Mouse (Mus musculus): ENCODE results near the gene Nek4. TPM values are rescaled to one million over a fixed set of nuclear protein-coding genes. Genes with fewer than 3 reads are reported as not detected.

The Nek4 gene
- polyA plus RNA-seq, 1 experiment from 2014 or later = 14.3 TPM

DNA sequence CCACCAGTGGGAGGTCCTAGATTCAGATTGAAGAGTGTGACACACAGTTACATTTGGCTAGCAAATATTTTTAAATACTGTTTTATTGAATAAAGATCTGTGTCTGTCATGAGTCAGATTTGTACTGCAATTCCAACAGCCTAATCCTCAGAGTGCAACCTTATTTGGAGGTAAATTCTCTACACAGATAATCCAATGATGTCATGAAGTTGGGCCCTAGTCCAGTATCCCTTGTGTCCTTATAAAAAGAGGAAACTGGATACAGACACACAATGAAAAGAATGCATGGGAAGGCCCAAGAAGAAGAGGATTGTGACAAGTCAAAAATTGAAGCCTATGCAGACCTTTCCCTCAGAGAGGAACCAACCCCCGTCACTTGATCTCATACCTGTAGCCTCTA lies 34.7 kb upstream of the Nek4 start:
- Histone ChIP-seq H3K9ac (replicated peaks; ENCODE audit: low read depth, low read length) (no peak overlapping the region), H3K4me3 (ENCODE audit: low read depth, low read length) (no peak overlapping the region), H3K4me2 (replicated peaks; ENCODE audit: low read depth, low read length) (no peak overlapping the region), H3K36me3 (ENCODE audit: control insufficient read depth, insufficient read depth, low read length) (no peaks in the 10 kb centered on the region), H3K4me1 (ENCODE audit: control insufficient read depth, insufficient read depth, low read length) (no peaks in the 10 kb centered on the region), H3K27me3 (ENCODE audit: control insufficient read depth, insufficient read depth, low read length) (no peaks in the 10 kb centered on the region), H3K27ac (ENCODE audit: low read length) (no peak overlapping the region), H3K9me3 (ENCODE audit: control insufficient read depth, low read depth, low read length) (no peaks in the 10 kb centered on the region)
- ATAC-seq (ENCODE audit: insufficient number of reproducible peaks, insufficient read depth, low FRiP score, low read depth) = no peak
- 69% methylated on average over 1 of the region's 1 CpGs for WGBS

DNA sequence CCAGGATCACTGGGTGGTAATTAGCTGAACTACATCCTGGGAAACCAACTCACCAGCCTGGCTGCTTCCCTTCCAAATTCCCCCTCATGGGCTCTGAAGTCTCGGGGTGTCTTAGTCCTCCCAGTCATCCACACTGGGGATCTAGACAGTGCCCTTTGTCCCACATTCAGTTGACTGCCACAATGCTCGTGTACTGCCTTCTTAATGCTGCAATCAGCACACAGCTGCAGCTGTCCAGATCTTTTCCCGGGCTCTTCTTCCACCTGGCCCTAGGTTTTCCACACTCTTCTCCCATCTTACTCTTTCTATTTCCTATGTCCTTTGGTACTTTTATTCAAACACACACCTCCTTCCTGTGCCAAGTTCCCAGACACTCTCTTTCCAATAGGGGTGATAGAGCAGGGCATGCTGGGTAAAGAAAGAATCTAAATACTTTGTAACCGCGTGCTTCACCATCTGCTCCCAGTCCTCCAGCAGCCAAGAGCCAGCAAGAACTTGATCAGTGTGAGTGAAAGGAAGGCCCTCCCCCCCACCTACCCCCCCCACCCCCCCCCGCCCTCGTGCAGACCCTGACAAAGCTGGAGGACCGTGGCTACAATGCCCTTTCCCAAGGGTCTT lies 29.0 kb upstream of the Nek4 start:
- Histone ChIP-seq H3K4me1 (ENCODE audit: control insufficient read depth, insufficient read depth, low read length) (no peaks in the 10 kb centered on the region), H3K9ac (replicated peaks; ENCODE audit: low read depth, low read length) (no peak overlapping the region), H3K27ac (ENCODE audit: low read length) (no peak overlapping the region), H3K36me3 (ENCODE audit: control insufficient read depth, insufficient read depth, low read length) (no peaks in the 10 kb centered on the region), H3K4me2 (replicated peaks; ENCODE audit: low read depth, low read length) (no peak overlapping the region), H3K4me3 (ENCODE audit: low read depth, low read length) (no peak overlapping the region), H3K27me3 (ENCODE audit: control insufficient read depth, insufficient read depth, low read length) (no peaks in the 10 kb centered on the region), H3K9me3 (ENCODE audit: control insufficient read depth, low read depth, low read length) (no peaks in the 10 kb centered on the region)
- 49% methylated on average over 8 of the region's 8 CpGs for WGBS
- ATAC-seq (ENCODE audit: insufficient number of reproducible peaks, insufficient read depth, low FRiP score, low read depth) = no peak

DNA sequence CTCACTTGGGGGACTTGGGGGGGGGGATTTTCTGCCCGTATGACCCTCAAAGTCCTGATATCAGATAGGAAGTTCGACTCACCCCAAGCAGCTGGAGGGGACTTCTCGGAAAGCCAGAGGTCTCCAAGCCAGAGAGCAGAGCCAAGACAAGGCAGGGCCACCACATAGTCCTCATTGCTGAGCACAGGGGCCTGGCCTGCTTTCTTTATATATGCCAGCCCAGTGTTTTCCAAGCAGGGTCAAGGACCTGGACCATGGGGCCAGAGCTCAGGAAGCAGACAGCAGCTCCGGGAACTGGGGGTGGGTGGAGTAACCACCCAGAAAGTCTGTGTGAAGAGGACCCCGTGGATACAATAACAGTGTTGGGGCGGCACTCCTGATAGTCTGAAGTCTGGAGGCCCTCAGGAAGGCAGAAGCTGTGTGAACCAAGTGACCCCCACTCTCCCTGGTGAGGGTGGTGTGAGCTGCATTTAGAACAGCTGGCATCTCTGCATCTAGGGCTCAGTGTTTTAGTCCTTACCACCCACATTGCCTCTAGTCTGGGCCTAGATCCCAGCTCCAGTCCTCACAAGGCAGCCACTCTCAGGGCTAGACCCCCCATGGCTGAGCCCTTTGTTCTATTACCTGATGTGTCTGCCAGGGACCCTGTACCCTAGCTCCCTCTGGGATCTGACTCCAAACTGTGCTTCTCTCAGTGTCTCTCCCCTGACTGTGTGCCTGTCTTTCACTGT lies 27.6 kb upstream of the Nek4 start, which contains the start of gene Itih3:
Itih3 (minus strand) TSS at position 386 of the 731 bp plus-strand sequence.
- H3K4me1 ChIP-seq (ENCODE audit: control insufficient read depth, insufficient read depth, low read length) = no peaks in the 10 kb centered on the region
- H3K9ac ChIP-seq (replicated peaks; ENCODE audit: low read depth, low read length) = no peak within 1 kb of the TSS
- no peaks in the 10 kb centered on the region for H3K9me3 ChIP-seq (ENCODE audit: control insufficient read depth, low read depth, low read length)
- no peak within 1 kb of the TSS for H3K4me3 ChIP-seq (ENCODE audit: low read depth, low read length)
- WGBS = 60% methylated on average over 6 of the region's 6 CpGs
- ATAC-seq (ENCODE audit: insufficient number of reproducible peaks, insufficient read depth, low FRiP score, low read depth) = no peak
- H3K27me3 ChIP-seq (ENCODE audit: control insufficient read depth, insufficient read depth, low read length) = no peaks in the 10 kb centered on the region
- no peak within 1 kb of the TSS for H3K4me2 ChIP-seq (replicated peaks; ENCODE audit: low read depth, low read length)
- no peak within 1 kb of the TSS for H3K27ac ChIP-seq (ENCODE audit: low read length)
- no peaks in the 10 kb centered on the region for H3K36me3 ChIP-seq (ENCODE audit: control insufficient read depth, insufficient read depth, low read length)

DNA sequence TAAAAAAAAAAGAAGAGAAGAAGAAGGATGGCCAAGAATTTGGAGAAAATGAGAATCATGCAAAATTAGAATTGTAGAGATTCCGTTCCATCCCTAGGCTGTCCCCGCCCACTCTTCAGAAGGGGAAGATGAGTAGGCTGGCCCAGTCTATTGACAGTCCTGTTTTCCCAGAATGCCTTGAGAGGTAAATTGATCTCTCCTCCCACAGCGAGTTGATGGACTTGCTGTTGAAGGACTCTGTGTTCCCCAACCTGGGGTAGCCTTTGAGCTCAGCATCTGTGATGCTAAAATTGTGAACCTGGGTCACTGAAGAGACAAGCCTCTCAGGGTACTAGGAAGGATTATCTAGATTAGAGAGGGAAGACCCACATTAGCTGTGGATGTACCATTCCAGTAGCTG lies 25.7 kb upstream of the Nek4 start:
- Histone ChIP-seq H3K4me1 (ENCODE audit: control insufficient read depth, insufficient read depth, low read length) (no peaks in the 10 kb centered on the region), H3K27ac (ENCODE audit: low read length) (no peak overlapping the region), H3K27me3 (ENCODE audit: control insufficient read depth, insufficient read depth, low read length) (no peaks in the 10 kb centered on the region), H3K4me2 (replicated peaks; ENCODE audit: low read depth, low read length) (no peak overlapping the region), H3K9ac (replicated peaks; ENCODE audit: low read depth, low read length) (no peak overlapping the region), H3K36me3 (ENCODE audit: control insufficient read depth, insufficient read depth, low read length) (no peaks in the 10 kb centered on the region), H3K4me3 (ENCODE audit: low read depth, low read length) (no peak overlapping the region), H3K9me3 (ENCODE audit: control insufficient read depth, low read depth, low read length) (no peaks in the 10 kb centered on the region)
- 90% methylated on average over 3 of the region's 3 CpGs for WGBS
- no peak for ATAC-seq (ENCODE audit: insufficient number of reproducible peaks, insufficient read depth, low FRiP score, low read depth)

DNA sequence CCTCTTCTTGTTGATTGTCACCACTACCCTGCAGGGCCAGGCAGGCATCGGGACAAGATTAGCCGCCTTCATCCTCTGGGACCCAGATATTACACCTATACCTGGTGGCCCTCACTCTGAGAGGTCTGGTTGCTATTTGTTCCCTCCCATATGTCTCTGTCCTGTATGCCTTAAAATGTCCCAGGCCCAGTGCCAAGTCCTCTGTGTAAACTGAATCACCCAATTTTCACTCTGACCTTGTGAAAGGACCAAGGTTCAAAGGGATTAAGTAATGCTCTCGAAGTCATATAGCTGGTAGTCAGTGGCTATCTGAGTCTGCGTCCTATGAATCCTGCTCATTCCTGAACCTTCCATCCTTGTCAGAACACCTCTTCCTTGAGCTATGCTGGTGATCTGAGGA lies 20.8 kb upstream of the Nek4 start:
- ATAC-seq (ENCODE audit: insufficient number of reproducible peaks, insufficient read depth, low FRiP score, low read depth) = no peak

DNA sequence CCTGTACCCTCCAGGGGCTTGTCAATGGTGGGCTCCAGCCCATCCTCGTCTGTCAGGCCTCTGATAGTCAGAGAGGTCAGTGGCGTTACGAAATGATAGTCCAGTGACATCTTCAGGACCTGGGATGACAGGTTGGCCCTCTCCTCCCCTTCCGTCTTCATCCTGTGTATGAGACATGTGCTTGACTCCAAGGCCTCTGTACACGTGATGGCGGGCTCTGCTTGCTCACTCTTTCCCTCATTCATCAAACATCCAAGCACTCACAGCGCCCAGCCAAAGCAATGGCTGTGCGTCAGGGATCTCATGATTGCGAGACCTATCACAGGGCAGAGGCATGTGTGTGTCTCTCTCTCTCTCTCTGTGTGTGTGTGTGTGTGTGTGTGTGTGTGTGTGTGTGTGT lies 17.8 kb upstream of the Nek4 start:
- H3K4me1 ChIP-seq (ENCODE audit: control insufficient read depth, insufficient read depth, low read length) = no peaks in the 10 kb centered on the region
- no peak for ATAC-seq (ENCODE audit: insufficient number of reproducible peaks, insufficient read depth, low FRiP score, low read depth)
- H3K4me3 ChIP-seq (ENCODE audit: low read depth, low read length) = no peak overlapping the region
- no peak overlapping the region for H3K9ac ChIP-seq (replicated peaks; ENCODE audit: low read depth, low read length)
- H3K9me3 ChIP-seq (ENCODE audit: control insufficient read depth, low read depth, low read length) = no peaks in the 10 kb centered on the region
- no peak overlapping the region for H3K4me2 ChIP-seq (replicated peaks; ENCODE audit: low read depth, low read length)
- no peaks in the 10 kb centered on the region for H3K27me3 ChIP-seq (ENCODE audit: control insufficient read depth, insufficient read depth, low read length)
- no peak overlapping the region for H3K27ac ChIP-seq (ENCODE audit: low read length)
- WGBS = 78% methylated on average over 9 of the region's 9 CpGs
- no peaks in the 10 kb centered on the region for H3K36me3 ChIP-seq (ENCODE audit: control insufficient read depth, insufficient read depth, low read length)

More for the DNA sequence above, 20.8 kb upstream of the Nek4 start:
- Histone ChIP-seq H3K27me3 (ENCODE audit: control insufficient read depth, insufficient read depth, low read length) (no peaks in the 10 kb centered on the region), H3K36me3 (ENCODE audit: control insufficient read depth, insufficient read depth, low read length) (no peaks in the 10 kb centered on the region), H3K4me2 (replicated peaks; ENCODE audit: low read depth, low read length) (no peak overlapping the region), H3K27ac (ENCODE audit: low read length) (no peak overlapping the region), H3K9me3 (ENCODE audit: control insufficient read depth, low read depth, low read length) (no peaks in the 10 kb centered on the region), H3K4me3 (ENCODE audit: low read depth, low read length) (no peak overlapping the region), H3K9ac (replicated peaks; ENCODE audit: low read depth, low read length) (no peak overlapping the region), H3K4me1 (ENCODE audit: control insufficient read depth, insufficient read depth, low read length) (no peaks in the 10 kb centered on the region)
- 83% methylated on average over 4 of the region's 4 CpGs for WGBS

DNA sequence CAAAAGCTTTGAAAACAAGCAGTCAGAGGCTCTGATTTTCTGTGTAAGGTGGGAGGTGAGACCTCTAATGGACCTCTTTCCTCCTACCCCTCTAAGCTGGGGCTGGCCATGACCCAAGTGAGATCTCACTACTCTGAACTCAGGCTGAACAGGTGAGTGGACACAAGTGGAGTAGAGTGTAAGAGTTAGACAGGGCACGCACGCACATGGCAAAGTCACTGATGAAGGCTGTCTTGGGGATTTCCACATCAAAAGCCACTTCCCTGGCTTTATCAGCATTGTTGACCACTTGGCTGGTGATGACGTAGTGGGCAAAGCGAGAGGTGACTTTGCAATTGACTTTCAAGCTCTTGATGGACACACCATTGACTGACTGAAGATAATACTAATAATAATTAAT lies 8.9 kb upstream of the Nek4 start:
- no peaks in the 10 kb centered on the region for H3K27me3 ChIP-seq (ENCODE audit: control insufficient read depth, insufficient read depth, low read length)
- H3K9me3 ChIP-seq (ENCODE audit: control insufficient read depth, low read depth, low read length) = no peaks in the 10 kb centered on the region
- no peaks in the 10 kb centered on the region for H3K36me3 ChIP-seq (ENCODE audit: control insufficient read depth, insufficient read depth, low read length)
- H3K27ac ChIP-seq (ENCODE audit: low read length) = no peak overlapping the region
- no peak for ATAC-seq (ENCODE audit: insufficient number of reproducible peaks, insufficient read depth, low FRiP score, low read depth)
- WGBS = 84% methylated on average over 4 of the region's 4 CpGs
- H3K9ac ChIP-seq (replicated peaks; ENCODE audit: low read depth, low read length) = no peak overlapping the region
- no peaks in the 10 kb centered on the region for H3K4me1 ChIP-seq (ENCODE audit: control insufficient read depth, insufficient read depth, low read length)
- no peak overlapping the region for H3K4me3 ChIP-seq (ENCODE audit: low read depth, low read length)
- H3K4me2 ChIP-seq (replicated peaks; ENCODE audit: low read depth, low read length) = no peak overlapping the region

DNA sequence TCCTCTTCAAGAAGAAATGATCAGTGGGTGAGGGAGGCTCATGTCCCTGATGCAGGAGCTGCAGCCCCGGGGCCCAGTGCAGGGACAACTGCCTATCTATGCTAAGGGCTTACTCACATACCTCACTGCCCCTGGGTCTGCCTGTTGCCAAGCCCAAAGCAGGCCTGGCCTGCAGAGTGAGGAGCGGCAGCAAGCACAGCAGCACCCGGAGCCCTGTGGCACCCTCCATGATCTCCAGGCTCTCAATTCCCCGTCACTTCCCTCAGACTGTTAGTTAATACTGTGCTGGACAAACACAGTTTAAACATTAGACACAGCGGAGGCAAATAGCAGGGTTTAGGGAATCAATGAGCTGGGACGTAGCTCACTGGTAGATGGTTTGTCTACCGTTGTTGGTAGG lies 8.1 kb upstream of the Nek4 start, which contains the start of gene Itih1:
Itih1 (minus strand) TSS at position 252 of the 400 bp plus-strand sequence.
- H3K4me1 ChIP-seq (ENCODE audit: control insufficient read depth, insufficient read depth, low read length) = no peaks in the 10 kb centered on the region
- 61% methylated on average over 7 of the region's 7 CpGs for WGBS
- no peak within 1 kb of the TSS for H3K27ac ChIP-seq (ENCODE audit: low read length)
- no peak within 1 kb of the TSS for H3K4me2 ChIP-seq (replicated peaks; ENCODE audit: low read depth, low read length)
- H3K9ac ChIP-seq (replicated peaks; ENCODE audit: low read depth, low read length) = no peak within 1 kb of the TSS
- H3K27me3 ChIP-seq (ENCODE audit: control insufficient read depth, insufficient read depth, low read length) = no peaks in the 10 kb centered on the region
- no peak for ATAC-seq (ENCODE audit: insufficient number of reproducible peaks, insufficient read depth, low FRiP score, low read depth)
- no peaks in the 10 kb centered on the region for H3K9me3 ChIP-seq (ENCODE audit: control insufficient read depth, low read depth, low read length)
- no peak within 1 kb of the TSS for H3K4me3 ChIP-seq (ENCODE audit: low read depth, low read length)
- H3K36me3 ChIP-seq (ENCODE audit: control insufficient read depth, insufficient read depth, low read length) = no peaks in the 10 kb centered on the region
